In genomic region chr1:118922189-118922588, GRCm38 (mm10) we compare ENCODE assay signal across 12 mouse cellular contexts.
"Had no signal": no experiment of that assay in that cellular context is flagged by ENCODE, and none has a peak within 500 bp of the region (broad histone marks: within the 10 kb centered on the region; RNA-seq: fewer than 3 reads in every experiment).

No protein-coding gene starts in this region.

- ATAC-seq: midbrain, embryonic 16.5 days had no signal

- H3K9ac ChIP-seq: limb, embryonic 13.5 days; liver, embryonic 14.5 days; midbrain, embryonic 12.5 days; neural tube, embryonic 13.5 days; stomach, embryonic 15.5 days had no signal

- H3K36me3 ChIP-seq: midbrain, embryonic 12.5 days; neural tube, embryonic 13.5 days; stomach, embryonic 15.5 days had no signal

- H3K9me3 ChIP-seq: limb, embryonic 13.5 days; neural tube, embryonic 13.5 days; stomach, embryonic 15.5 days had no signal

- DNase-seq: kidney, postnatal 10 days; left cerebral cortex, postnatal 4 days; lung, adult 18-20 months; right cerebral cortex, postnatal 14 days; thymus, adult 2 months; thymus, postnatal 25 days had no signal

- H3K4me1 ChIP-seq: stomach, embryonic 15.5 days had no signal

- H3K4me3 ChIP-seq: limb, embryonic 13.5 days; midbrain, embryonic 12.5 days; neural tube, embryonic 13.5 days; stomach, embryonic 15.5 days had no signal

- H3K4me2 ChIP-seq: limb, embryonic 13.5 days; midbrain, embryonic 12.5 days; neural tube, embryonic 13.5 days; stomach, embryonic 15.5 days had no signal

- H3K27ac ChIP-seq: limb, embryonic 13.5 days; liver, embryonic 14.5 days; midbrain, embryonic 12.5 days; neural tube, embryonic 13.5 days; stomach, embryonic 15.5 days had no signal

- H3K27me3 ChIP-seq: limb, embryonic 13.5 days; neural tube, embryonic 13.5 days; stomach, embryonic 15.5 days had no signal
